Mouse (Mus musculus) cerebellum, adult 2 months (tissue): Measurements from ENCODE around the gene Zfp57.

ENCODE experiments used
- CTCF ChIP-seq: fragments of 200-500 bp; IDR thresholded peaks from 2 replicates; pipeline ENCODE4 v1.5.1; 2011; ENCODE audit warnings: low read depth, mild to moderate bottlenecking, control low read depth, low read length, moderate library complexity, borderline replicate concordance; ENCODE audit not compliant: insufficient read depth
- POLR2A ChIP-seq: fragments of 200-500 bp; IDR thresholded peaks from 2 replicates; pipeline ENCODE4 v1.6.1; 2011; ENCODE audit warnings: low read length, control low read depth, borderline replicate concordance; ENCODE audit not compliant: insufficient read depth

GRCm38 (mm10) chr17:37000863-37001262 is at the start of gene Zfp57:
- TF ChIP-seq POLR2A (no peak), CTCF (no peak)
